Mouse (Mus musculus) midbrain, embryonic 16.5 days (tissue): ENCODE results near the gene Igsf8. TPM values are rescaled to one million over a fixed set of nuclear protein-coding genes. Genes with fewer than 3 reads are reported as not detected.

Experiments
- ATAC-seq: fragments of 200-750 bp; cut with Nextera tagmentation; 2 replicates; pipeline ENCODE4 v1.8.0; 2017; ENCODE audit warnings: moderate TSS enrichment
- H3K27ac ChIP-seq: fragments of 300-500 bp; sonication (generic); 2 replicates; pipeline ENCODE4 v1.5.1; 2014; ENCODE audit warnings: mild to moderate bottlenecking, low read length, mixed read lengths
- H3K27me3 ChIP-seq: fragments of 300-500 bp; sonication (generic); 2 replicates; pipeline ENCODE4 v1.6.1; 2014; ENCODE audit warnings: low read depth, low read length, mixed read lengths; ENCODE audit not compliant: control insufficient read depth, insufficient read depth
- H3K36me3 ChIP-seq: fragments of 300-500 bp; sonication (generic); 2 replicates; pipeline ENCODE4 v1.6.1; 2014; ENCODE audit warnings: mild to moderate bottlenecking, low read length, moderate library complexity, mixed read lengths; ENCODE audit not compliant: control insufficient read depth, insufficient read depth
- H3K4me1 ChIP-seq: fragments of 300-500 bp; sonication (generic); 2 replicates; pipeline ENCODE4 v1.6.1; 2014; ENCODE audit warnings: mild to moderate bottlenecking, low read length, mixed read lengths; ENCODE audit not compliant: control insufficient read depth, insufficient read depth
- H3K4me2 ChIP-seq: fragments of 300-500 bp; sonication (generic); 2 replicates; pipeline ENCODE4 v1.6.1; 2014; ENCODE audit warnings: mild to moderate bottlenecking, low read length, mixed read lengths
- H3K4me3 ChIP-seq: fragments of 300-500 bp; sonication (generic); 2 replicates; pipeline ENCODE4 v1.5.1; 2014; ENCODE audit warnings: low read depth, mild to moderate bottlenecking, low read length, moderate library complexity, mixed read lengths
- H3K9ac ChIP-seq: fragments of 300-500 bp; sonication (generic); 2 replicates; pipeline ENCODE4 v1.6.1; 2014; ENCODE audit warnings: low read depth, low read length, mixed read lengths
- H3K9me3 ChIP-seq: fragments of 300-500 bp; sonication (generic); replicated peaks from 2 replicates; pipeline ENCODE4 v1.6.1; 2014; ENCODE audit warnings: mild to moderate bottlenecking, low read length, mixed read lengths; ENCODE audit not compliant: control insufficient read depth, poor library complexity, severe bottlenecking
- WGBS: fragments of 180-500 bp; shearing (Covaris S2); extraction: QIAGEN DNeasy Blood & Tissue Kit; methylation state at CpG from one replicate; pipeline ENCODE4 v1.1.7; 2014; 5-methylcytosine and 5-hydroxymethylcytosine counted together
- polyA plus RNA-seq: library from polyadenylated mRNA; unstranded; fragments of >200 nt; fragmentation: Nextera tagmentation; extraction: Ambion mirVana; gene quantifications from 2 replicates; pipeline ENCODE4 v1.2.1, GENCODE M21; 2015

Gene Igsf8
- polyA plus RNA-seq, 1 experiment from 2014 or later: 63.9 TPM

DNA sequence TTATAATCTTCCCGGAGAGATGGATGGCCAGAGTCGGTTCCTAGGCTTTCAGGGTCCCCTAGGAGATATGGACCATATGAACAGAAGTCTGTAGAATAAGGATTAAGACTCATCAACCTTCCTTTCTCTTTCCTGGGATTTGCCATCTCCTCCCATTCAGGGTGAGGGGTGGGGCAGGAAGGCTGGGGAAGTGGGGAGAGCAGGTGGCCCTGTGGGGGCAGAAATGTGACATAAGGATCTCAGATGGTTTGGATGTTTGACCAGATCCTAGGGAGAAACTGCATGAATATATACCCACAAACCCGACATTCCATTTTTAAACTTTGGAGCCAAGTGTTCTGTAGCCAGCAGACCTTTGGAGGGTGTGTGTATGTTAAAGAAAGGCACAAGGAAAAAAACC is 66.6 kb downstream of the Igsf8 start:
- Histone ChIP-seq H3K36me3 (no peaks in the 10 kb centered on the region), H3K27me3 (no peaks in the 10 kb centered on the region; the same call in 1 of the 2 replicates), H3K9me3 (no peaks in the 10 kb centered on the region), H3K4me3 (no peak overlapping the region), H3K4me1 (peaks cover 17% of the 10 kb centered on the region), H3K9ac (no peak overlapping the region), H3K4me2 (no peak overlapping the region; the same call in 1 of the 2 replicates), H3K27ac (no peak overlapping the region)
- 83% methylated on average over 3 of the region's 3 CpGs for WGBS
- ATAC-seq: no peak

- Histone ChIP-seq H3K36me3 (no peaks in the 10 kb centered on the region), H3K9ac (peak overlapping the region; percentile 61), H3K4me3 (peak overlapping the region; percentile 45), H3K27me3 (no peaks in the 10 kb centered on the region; the same call in 1 of the 2 replicates), H3K4me2 (peak overlapping the region; percentile 79), H3K9me3 (no peaks in the 10 kb centered on the region), H3K4me1 (peaks cover 17% of the 10 kb centered on the region), H3K27ac (peak overlapping the region; percentile 66; the same call in 1 of the 2 replicates)
- WGBS: 74% methylated on average over 7 of the region's 7 CpGs
- no peak for ATAC-seq
Observed at GRCm38 (mm10) chr1:172328461-172328860, 67.0 kb downstream of the Igsf8 start.

- no peaks in the 10 kb centered on the region for H3K9me3 ChIP-seq
- ATAC-seq: peak; percentile 94
- H3K9ac ChIP-seq: peak within 1 kb of the TSS; percentile 61
- no peaks in the 10 kb centered on the region; the same call in 1 of the 2 replicates for H3K27me3 ChIP-seq
- H3K4me2 ChIP-seq: peak within 1 kb of the TSS; percentile 79
- peak within 1 kb of the TSS; percentile 66 for H3K27ac ChIP-seq
- WGBS: 9% methylated on average over 9 of the region's 9 CpGs
- peak within 1 kb of the TSS; percentile 45 for H3K4me3 ChIP-seq
- no peaks in the 10 kb centered on the region for H3K36me3 ChIP-seq
- H3K4me1 ChIP-seq: peaks cover 17% of the 10 kb centered on the region
Observed at GRCm38 (mm10) chr1:172329131-172329530, 67.7 kb downstream of the Igsf8 start, which contains the start of gene Kcnj9. TSS of gene Kcnj9 (minus strand) at chr1:172329318.

DNA sequence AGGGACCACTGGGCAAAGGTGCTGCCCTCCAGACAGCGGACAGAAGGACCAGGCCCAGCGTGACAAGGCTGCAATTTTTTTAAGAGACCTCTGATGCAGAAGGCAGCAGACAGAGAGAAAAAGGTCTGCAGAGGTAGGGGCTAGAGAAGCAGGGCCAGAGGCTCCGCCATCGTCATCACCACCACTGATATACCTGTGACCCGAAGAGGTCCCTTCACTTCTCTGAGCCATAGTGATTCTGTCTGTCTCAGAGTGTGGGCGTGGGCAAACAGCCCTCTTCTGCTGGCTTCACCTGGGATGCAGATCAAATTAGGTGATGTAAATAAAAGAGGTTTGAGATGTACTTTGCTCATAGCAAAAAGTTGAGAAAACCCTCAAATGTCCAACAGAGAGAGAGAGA is 68.2 kb downstream of the Igsf8 start:
- Histone ChIP-seq H3K4me3 (peak overlapping the region; percentile 45; the same call in 1 of the 2 replicates), H3K4me1 (peaks cover 17% of the 10 kb centered on the region), H3K27me3 (no peaks in the 10 kb centered on the region; the same call in 1 of the 2 replicates), H3K36me3 (no peaks in the 10 kb centered on the region), H3K9me3 (no peaks in the 10 kb centered on the region), H3K9ac (peak overlapping the region; percentile 61), H3K27ac (peak overlapping the region; percentile 66), H3K4me2 (peak overlapping the region; percentile 79)
- ATAC-seq: peak; percentile 38
- WGBS: 61% methylated on average over 6 of the region's 6 CpGs

DNA sequence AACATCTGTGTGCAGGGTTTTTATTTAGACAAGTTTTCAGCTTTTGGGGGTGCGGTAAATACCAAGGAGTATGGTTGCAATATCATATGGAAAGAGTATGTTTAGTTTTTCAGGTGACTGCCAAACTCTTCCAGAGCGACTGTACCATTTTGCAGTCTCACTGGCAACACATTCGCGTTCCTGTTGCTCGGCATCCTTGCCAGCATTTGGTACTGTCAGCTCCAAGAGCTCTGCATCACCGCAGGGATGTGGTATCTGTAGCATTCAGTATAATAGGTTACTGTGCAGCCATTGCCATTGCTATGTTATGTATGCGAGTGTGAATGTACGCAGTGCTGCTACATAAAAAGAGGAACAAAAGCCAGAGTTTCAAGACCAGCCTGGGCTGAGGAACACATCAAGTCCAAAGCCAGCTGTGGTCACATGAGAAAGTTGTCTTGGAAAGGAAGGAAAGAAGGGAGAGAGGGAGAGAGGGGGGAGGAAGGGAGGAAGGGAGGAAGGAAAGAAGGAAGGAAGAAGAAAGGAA is 70.0 kb downstream of the Igsf8 start:
- H3K4me3 ChIP-seq: no peak overlapping the region
- H3K36me3 ChIP-seq: no peaks in the 10 kb centered on the region
- WGBS: 59% methylated on average over 8 of the region's 8 CpGs
- H3K9ac ChIP-seq: no peak overlapping the region
- H3K9me3 ChIP-seq: no peaks in the 10 kb centered on the region
- H3K27ac ChIP-seq: no peak overlapping the region
- peaks cover 17% of the 10 kb centered on the region for H3K4me1 ChIP-seq
- ATAC-seq: no peak
- H3K27me3 ChIP-seq: no peaks in the 10 kb centered on the region; the same call in 1 of the 2 replicates
- H3K4me2 ChIP-seq: no peak overlapping the region

GRCm38 (mm10) chr1:172332925-172333324 is 71.5 kb downstream of the Igsf8 start:
- ATAC-seq: no peak
- WGBS: 86% methylated on average over 2 of the region's 2 CpGs
- Histone ChIP-seq H3K4me2 (no peak overlapping the region), H3K27ac (no peak overlapping the region), H3K9me3 (no peaks in the 10 kb centered on the region), H3K4me1 (peaks cover 16% of the 10 kb centered on the region), H3K36me3 (no peaks in the 10 kb centered on the region), H3K9ac (no peak overlapping the region), H3K27me3 (no peaks in the 10 kb centered on the region), H3K4me3 (no peak overlapping the region)

DNA sequence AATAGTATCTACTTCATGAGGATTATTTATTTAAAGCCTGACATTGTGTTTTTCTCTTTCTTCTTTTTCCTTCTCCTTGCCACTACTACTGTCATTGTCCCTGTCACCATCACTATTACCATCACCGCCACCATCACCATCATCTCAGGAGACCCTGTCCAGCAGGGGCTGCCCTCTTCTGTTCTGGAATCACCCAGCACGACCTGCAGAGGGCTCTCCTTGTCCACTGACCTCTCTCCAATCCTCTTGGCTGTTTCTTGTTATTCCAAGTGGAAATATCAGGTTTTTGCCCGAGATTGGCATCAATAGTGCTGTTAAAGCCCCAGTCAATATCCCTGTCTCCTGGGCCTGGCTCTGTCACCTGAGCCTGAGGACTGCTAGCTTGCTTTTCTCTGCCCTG is 72.1 kb downstream of the Igsf8 start:
- WGBS: 12% methylated on average over 3 of the region's 3 CpGs
- H3K27me3 ChIP-seq: no peaks in the 10 kb centered on the region
- H3K4me3 ChIP-seq: no peak overlapping the region
- H3K9me3 ChIP-seq: no peaks in the 10 kb centered on the region
- peaks cover 12% of the 10 kb centered on the region for H3K4me1 ChIP-seq
- no peak overlapping the region for H3K4me2 ChIP-seq
- no peaks in the 10 kb centered on the region for H3K36me3 ChIP-seq
- no peak overlapping the region for H3K9ac ChIP-seq
- ATAC-seq: no peak
- no peak overlapping the region for H3K27ac ChIP-seq

GRCm38 (mm10) chr1:172335804-172336203 is 74.4 kb downstream of the Igsf8 start:
- Histone ChIP-seq H3K36me3 (no peaks in the 10 kb centered on the region), H3K27ac (no peak overlapping the region), H3K4me2 (no peak overlapping the region), H3K4me1 (peaks cover 6% of the 10 kb centered on the region), H3K9me3 (no peaks in the 10 kb centered on the region), H3K27me3 (no peaks in the 10 kb centered on the region), H3K4me3 (no peak overlapping the region), H3K9ac (no peak overlapping the region)
- no peak for ATAC-seq
- 79% methylated on average over 15 of the region's 15 CpGs for WGBS

- H3K27ac ChIP-seq: no peak overlapping the region
- no peaks in the 10 kb centered on the region for H3K9me3 ChIP-seq
- WGBS: 26% methylated on average over 2 of the region's 2 CpGs
- H3K36me3 ChIP-seq: no peaks in the 10 kb centered on the region
- no peak overlapping the region for H3K4me3 ChIP-seq
- H3K4me2 ChIP-seq: no peak overlapping the region
- no peak overlapping the region for H3K9ac ChIP-seq
- peaks cover 8% of the 10 kb centered on the region for H3K27me3 ChIP-seq
- no peak for ATAC-seq
- peaks cover 9% of the 10 kb centered on the region for H3K4me1 ChIP-seq
Observed at GRCm38 (mm10) chr1:172337411-172338185, 76.2 kb downstream of the Igsf8 start.
